Mouse (Mus musculus): ENCODE data around the gene Mmab. TPM values are rescaled to one million over a fixed set of nuclear protein-coding genes. Genes with fewer than 3 reads are reported as not detected.

Gene Mmab
- 1 to 10 TPM; 6.8 to 10.0 TPM for total RNA-seq (2023)

DNA sequence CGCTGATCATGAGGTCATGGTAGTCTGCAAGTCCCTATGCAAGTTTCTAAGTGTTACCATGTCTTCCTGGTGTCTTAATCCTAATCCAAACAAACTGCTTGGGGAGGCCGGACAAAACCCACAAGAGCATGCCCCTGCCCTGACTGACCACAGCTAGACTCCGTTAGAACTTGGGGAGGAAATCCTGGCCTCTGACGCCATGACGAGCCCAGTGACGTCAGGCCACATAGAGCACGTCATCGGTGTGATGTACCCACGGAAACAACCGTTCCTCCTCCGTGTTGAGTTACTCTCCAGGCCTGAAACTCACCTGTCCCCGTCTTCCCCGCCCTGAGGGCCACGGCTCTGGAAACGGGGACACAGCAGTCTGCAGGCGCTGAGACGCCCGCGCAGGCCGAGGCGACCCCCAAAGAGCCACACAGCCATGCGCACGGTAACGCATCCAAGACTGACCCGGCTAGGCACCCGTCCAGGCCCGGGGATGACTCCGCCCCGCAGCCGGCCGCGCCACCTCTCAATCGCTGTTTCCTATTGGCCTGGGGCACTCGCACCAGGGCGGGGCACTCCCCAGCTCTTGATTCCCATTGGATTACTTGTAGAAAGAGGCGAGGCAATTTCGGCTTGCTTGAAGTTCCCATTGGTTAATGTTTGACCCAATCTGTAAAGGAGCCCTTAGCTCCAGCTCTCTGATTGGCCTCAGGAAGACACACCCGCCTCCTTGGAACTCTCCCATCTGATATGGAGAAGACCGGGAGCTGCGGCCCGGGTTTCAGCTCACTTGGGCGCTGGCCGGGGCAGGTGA, at the start of gene Mmab, which contains the start of gene Mvk:
Gene Mmab (minus strand): TSS at position 495 of the 802 bp plus-strand sequence.
Gene Mvk (plus strand): TSS at position 704 of the 802 bp plus-strand sequence.

Other genes with a start within 250 kb of the Mmab start
- gene Foxn4, start 170.3 kb downstream of the Mmab start, total RNA-seq (2023), result not detected
- gene Myo1h, start 154.9 kb downstream of the Mmab start, total RNA-seq (2023), result 10 to 100 TPM; 14.4 to 17.2 TPM
- gene Kctd10, start 63.6 kb downstream of the Mmab start, total RNA-seq (2023), result 10 to 100 TPM; 88.8 to 92.3 TPM
- gene Ube3b, start 63.5 kb downstream of the Mmab start, total RNA-seq (2023), result 10 to 100 TPM; 59.5 to 64.9 TPM
- 10 to 100 TPM; 14.7 to 18.5 TPM for gene Mvk, start 209 bp upstream of the Mmab start, total RNA-seq (2023)
- 1 to 10 TPM; 6.1 to 8.7 TPM for gene Fam222a, start 124.0 kb upstream of the Mmab start, total RNA-seq (2023)
- under 1 TPM in 1 of 2 experiments, not detected in 1; 0.70 TPM for gene Trpv4, start 214.4 kb upstream of the Mmab start, total RNA-seq (2023)
- gene Gltp, start 246.9 kb upstream of the Mmab start, total RNA-seq (2023), result 100 to 1,000 TPM; 141 to 143 TPM